Mouse (Mus musculus) MEL (cell line): ENCODE data around the gene Mapk7. TPM values are rescaled to one million over a fixed set of nuclear protein-coding genes. Genes with fewer than 3 reads are reported as not detected.

Experiments used
- DNase-seq: peaks from one replicate; pipeline ENCODE4 v3.0.0; 2011; ENCODE audit warnings: low read depth, low spot score
- H3K27ac ChIP-seq: 2 replicates; pipeline ENCODE4 v1.5.1; 2012; ENCODE audit warnings: low read depth, mild to moderate bottlenecking, control low read depth, low read length, moderate library complexity; ENCODE audit not compliant: control insufficient read depth
- H3K27me3 ChIP-seq, 2 experiments: fragments of 150-350 bp in 1 of 2; sonication (generic) in 1 of 2; 2 replicates each; pipeline ENCODE4 v1.6.1; 2012; ENCODE audit warnings: low read length in 2 of 2, mild to moderate bottlenecking in 2 of 2, improper control_type of control experiment in 1 of 2, moderate library complexity in 1 of 2; ENCODE audit not compliant: insufficient read depth in 2 of 2, control insufficient read depth in 1 of 2
- H3K36me3 ChIP-seq, 2 experiments: 2 replicates each; pipeline ENCODE4 v1.6.1; 2012 to 2014; ENCODE audit warnings: low read length in 2 of 2, improper control_type of control experiment in 1 of 2, inconsistent platforms in 1 of 2, mild to moderate bottlenecking in 1 of 2; ENCODE audit not compliant: insufficient read depth in 2 of 2, control insufficient read depth in 1 of 2
- H3K4me1 ChIP-seq, 2 experiments: fragments of 150-350 bp in 1 of 2; sonication (generic) in 1 of 2; 2 replicates each; pipeline ENCODE4 v1.6.1; 2012; ENCODE audit warnings: low read length in 2 of 2, improper control_type of control experiment in 1 of 2, mild to moderate bottlenecking in 1 of 2; ENCODE audit not compliant: insufficient read depth in 2 of 2, control insufficient read depth in 1 of 2
- H3K4me3 ChIP-seq, 2 experiments: fragments of 150-350 bp in 1 of 2; sonication (generic) in 1 of 2; 2 replicates each; pipeline ENCODE4 v1.5.1; 2012; ENCODE audit warnings: low read depth in 2 of 2, low read length in 2 of 2, mild to moderate bottlenecking in 2 of 2, moderate library complexity in 2 of 2, control low read depth in 1 of 2, improper control_type of control experiment in 1 of 2; ENCODE audit not compliant: control insufficient read depth in 1 of 2, insufficient read depth in 1 of 2
- H3K79me2 ChIP-seq: 2 replicates; pipeline ENCODE4 v1.6.1; 2012; ENCODE audit warnings: mild to moderate bottlenecking, low read length, moderate library complexity; ENCODE audit not compliant: control insufficient read depth, poor library complexity, insufficient read depth
- H3K9ac ChIP-seq: 2 replicates; pipeline ENCODE4 v1.6.1; 2012; ENCODE audit warnings: low read depth, mild to moderate bottlenecking, control low read depth, low read length, moderate library complexity; ENCODE audit not compliant: control insufficient read depth, poor library complexity, severe bottlenecking
- H3K9me3 ChIP-seq: fragments of 150-350 bp; sonication (generic); replicated peaks from 2 replicates; pipeline ENCODE4 v1.6.1; 2012; ENCODE audit warnings: mild to moderate bottlenecking, low read length, improper control_type of control experiment, moderate library complexity; ENCODE audit not compliant: insufficient read depth
- BHLHE40 ChIP-seq: IDR thresholded peaks from 2 replicates; pipeline ENCODE4 v1.6.1; 2012; ENCODE audit warnings: low read depth, mild to moderate bottlenecking, inconsistent platforms, low read length, improper control_type of control experiment, borderline replicate concordance
- CHD1 ChIP-seq: IDR thresholded peaks from 2 replicates; pipeline ENCODE4 v1.6.1; 2012; ENCODE audit warnings: low read depth, mild to moderate bottlenecking, inconsistent platforms, low read length, improper control_type of control experiment
- E2F4 ChIP-seq: IDR thresholded peaks from 2 replicates; pipeline ENCODE4 v1.6.1; 2011; ENCODE audit warnings: low read depth, low read length, improper control_type of control experiment, borderline replicate concordance
- ELF1 ChIP-seq: IDR thresholded peaks from 2 replicates; pipeline ENCODE4 v1.6.1; 2014; ENCODE audit warnings: low read depth, mild to moderate bottlenecking, inconsistent platforms, low read length, improper control_type of control experiment, moderate library complexity
- EP300 ChIP-seq, 2 experiments: IDR thresholded peaks; 2 replicates each; pipeline ENCODE4 v1.6.1; 2011; ENCODE audit warnings: improper control_type of control experiment in 2 of 2, low read length in 2 of 2, low read depth in 1 of 2, mild to moderate bottlenecking in 1 of 2
- GABPA ChIP-seq: IDR thresholded peaks from 2 replicates; pipeline ENCODE4 v1.6.1; 2012; ENCODE audit warnings: low read depth, mild to moderate bottlenecking, inconsistent platforms, low read length, improper control_type of control experiment, moderate library complexity
- GATA1 ChIP-seq: IDR thresholded peaks from 2 replicates; pipeline ENCODE4 v1.6.1; 2011; ENCODE audit warnings: low read depth, low read length, improper control_type of control experiment
- HCFC1 ChIP-seq: IDR thresholded peaks from 2 replicates; pipeline ENCODE4 v1.6.1; 2012; ENCODE audit warnings: low read depth, mild to moderate bottlenecking, inconsistent platforms, low read length, improper control_type of control experiment, moderate library complexity
- MAFK ChIP-seq: IDR thresholded peaks from 2 replicates; pipeline ENCODE4 v1.6.1; 2011; ENCODE audit warnings: low read depth, mild to moderate bottlenecking, low read length, improper control_type of control experiment, borderline replicate concordance
- MAX ChIP-seq: IDR thresholded peaks from 2 replicates; pipeline ENCODE4 v1.6.1; 2011; ENCODE audit warnings: low read length, improper control_type of control experiment
- MYB ChIP-seq: IDR thresholded peaks from 2 replicates; pipeline ENCODE4 v1.6.1; 2011; ENCODE audit warnings: mild to moderate bottlenecking, low read depth, low read length, improper control_type of control experiment
- MYC ChIP-seq: IDR thresholded peaks from 2 replicates; pipeline ENCODE4 v1.6.1; 2011; ENCODE audit warnings: low read depth, mild to moderate bottlenecking, low read length, improper control_type of control experiment, moderate library complexity
- RAD21 ChIP-seq: IDR thresholded peaks from 2 replicates; pipeline ENCODE4 v1.6.1; 2011; ENCODE audit warnings: mild to moderate bottlenecking, low read depth, low read length, improper control_type of control experiment
- RCOR1 ChIP-seq: IDR thresholded peaks from 2 replicates; pipeline ENCODE4 v1.6.1; 2012; ENCODE audit warnings: low read depth, mild to moderate bottlenecking, inconsistent platforms, low read length, improper control_type of control experiment
- SIN3A ChIP-seq: IDR thresholded peaks from 2 replicates; pipeline ENCODE4 v1.6.1; 2012; ENCODE audit warnings: low read length, improper control_type of control experiment, inconsistent platforms
- SMC3 ChIP-seq: IDR thresholded peaks from 2 replicates; pipeline ENCODE4 v1.6.1; 2011; ENCODE audit warnings: low read depth, low read length, improper control_type of control experiment
- TCF12 ChIP-seq: IDR thresholded peaks from 2 replicates; pipeline ENCODE4 v1.6.1; 2014; ENCODE audit warnings: low read depth, mild to moderate bottlenecking, inconsistent platforms, low read length, improper control_type of control experiment, moderate library complexity
- ZKSCAN1 ChIP-seq: IDR thresholded peaks from 2 replicates; pipeline ENCODE4 v1.6.1; 2012; ENCODE audit warnings: low read depth, mild to moderate bottlenecking, inconsistent platforms, low read length, improper control_type of control experiment, moderate library complexity
- ZMIZ1 ChIP-seq: IDR thresholded peaks from 2 replicates; pipeline ENCODE4 v1.6.1; 2012; ENCODE audit warnings: low read depth, mild to moderate bottlenecking, inconsistent platforms, low read length, improper control_type of control experiment, moderate library complexity
- ZNF384 ChIP-seq: IDR thresholded peaks from 2 replicates; pipeline ENCODE4 v1.6.1; 2012; ENCODE audit warnings: low read depth, mild to moderate bottlenecking, inconsistent platforms, low read length, improper control_type of control experiment
- polyA plus RNA-seq, 2 experiments: library from polyadenylated mRNA; stranded (reverse) in 1 of 2; unstranded in 1 of 2; fragments of >175 nt in 1 of 2; fragments of >200 nt in 1 of 2; gene quantifications; 2 replicates each; pipeline versions ENCODE4 v1.2.1 to v1.2.4; 2012; ENCODE audit warnings: low replicate concordance in 2 of 2, low read depth in 1 of 2; ENCODE audit not compliant: insufficient read length in 2 of 2, insufficient read depth in 1 of 2, missing spikeins in 1 of 2
- total RNA-seq: library from RNA; depleted of rRNA; stranded (reverse); fragments of 300-350 nt; gene quantifications from 2 replicates; pipeline ENCODE4 v1.2.3, GENCODE M21; 2012

Gene Mapk7
- total and polyA plus RNA-seq, 3 experiments = 12.6 to 25.3 TPM; not detected in 1

- Histone ChIP-seq H3K4me3 (no peak overlapping the region), H3K27me3 (peaks cover 2 to 14% of the 10 kb centered on the region in 2 experiments), H3K36me3 (no peaks in the 10 kb centered on the region), H3K79me2 (no peaks in the 10 kb centered on the region), H3K9me3 (no peaks in the 10 kb centered on the region), H3K27ac (no peak overlapping the region), H3K4me1 (0 out of 4 replicates have a peak, but pooled peaks cover 0 to 5% of the 10 kb centered on the region in 2 experiments), H3K9ac (no peak overlapping the region)
- TF ChIP-seq E2F4 (no peak), MAX (no peak), TCF12 (no peak), GATA1 (no peak), ZMIZ1 (no peak), SIN3A (no peak), MYC (no peak), MYB (no peak), RCOR1 (no peak), SMC3 (no peak), CHD1 (no peak), MAFK (no peak), ZNF384 (no peak)
- no peak for DNase-seq
Measured at GRCm38 (mm10) chr11:61477566-61478508, 16.4 kb downstream of the Mapk7 start.

GRCm38 (mm10) chr11:61476786-61477382, 17.3 kb downstream of the Mapk7 start:
- no peak overlapping the region for H3K9ac ChIP-seq
- H3K4me3 ChIP-seq = no peak overlapping the region
- H3K27ac ChIP-seq = no peak overlapping the region
- H3K4me1 ChIP-seq = peaks cover 0 to 5% of the 10 kb centered on the region in 2 experiments; a peak in 1 of 4 replicates
- no peaks in the 10 kb centered on the region for H3K36me3 ChIP-seq
- peaks cover 2 to 16% of the 10 kb centered on the region in 2 experiments for H3K27me3 ChIP-seq
- H3K9me3 ChIP-seq = no peaks in the 10 kb centered on the region
- no peak for DNase-seq
- TF ChIP-seq SIN3A (no peak), RAD21 (no peak), BHLHE40 (no peak), CHD1 (no peak), EP300 (IDR thresholded peaks at IDR 0.05; ENCODE audit: low read depth in 1 of 2, low read length in 2 of 2) (no peak), HCFC1 (no peak), ELF1 (no peak), ZKSCAN1 (no peak), GABPA (no peak), MAX (no peak)
- no peaks in the 10 kb centered on the region for H3K79me2 ChIP-seq
